Mouse (Mus musculus): Measurements from ENCODE around the gene Cd163. TPM values are rescaled to one million over a fixed set of nuclear protein-coding genes. Genes with fewer than 3 reads are reported as not detected.

Cd163 gene
- polyA plus RNA-seq, 1 experiment from 2014 or later = 0.08 TPM

DNA sequence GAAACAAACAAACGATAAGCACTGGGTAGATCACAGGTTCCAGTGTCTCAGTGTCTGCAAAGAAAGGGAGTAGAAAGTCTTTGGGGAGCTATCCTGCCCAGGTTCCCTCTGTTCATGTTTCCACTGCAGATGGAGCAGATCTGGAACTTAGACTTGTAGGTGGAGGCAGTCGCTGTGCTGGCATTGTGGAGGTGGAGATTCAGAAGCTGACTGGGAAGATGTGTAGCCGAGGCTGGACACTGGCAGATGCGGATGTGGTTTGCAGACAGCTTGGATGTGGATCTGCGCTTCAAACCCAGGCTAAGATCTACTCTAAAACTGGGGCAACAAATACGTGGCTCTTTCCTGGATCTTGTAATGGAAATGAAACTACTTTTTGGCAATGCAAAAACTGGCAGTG is 7.8 kb downstream of the Cd163 start:
- H3K27me3 ChIP-seq = no peaks in the 10 kb centered on the region
- no peak overlapping the region for H3K4me3 ChIP-seq
- no peaks in the 10 kb centered on the region for H3K4me1 ChIP-seq
- H3K9me3 ChIP-seq = no peaks in the 10 kb centered on the region
- no peak overlapping the region for H3K27ac ChIP-seq (replicated peaks)
- no peak for ATAC-seq (ENCODE audit: low FRiP score, low read depth)
- no peak overlapping the region for H3K9ac ChIP-seq (replicated peaks)
- H3K4me2 ChIP-seq (replicated peaks) = no peak overlapping the region
- H3K36me3 ChIP-seq = no peaks in the 10 kb centered on the region
- 88% methylated on average over 6 of the region's 6 CpGs for WGBS

- Histone ChIP-seq H3K27ac (replicated peaks) (no peak overlapping the region), H3K36me3 (no peaks in the 10 kb centered on the region), H3K4me2 (replicated peaks) (no peak overlapping the region), H3K4me1 (no peaks in the 10 kb centered on the region), H3K4me3 (no peak overlapping the region), H3K9ac (replicated peaks) (no peak overlapping the region), H3K27me3 (no peaks in the 10 kb centered on the region), H3K9me3 (no peaks in the 10 kb centered on the region)
- 65% methylated on average over 6 of the region's 6 CpGs for whole genome bisulfite sequencing
- no peak for ATAC-seq (ENCODE audit: low FRiP score, low read depth)
These were observed 15.9 kb downstream of the Cd163 start for GRCm38 (mm10) chr6:124320371-124320770.

DNA sequence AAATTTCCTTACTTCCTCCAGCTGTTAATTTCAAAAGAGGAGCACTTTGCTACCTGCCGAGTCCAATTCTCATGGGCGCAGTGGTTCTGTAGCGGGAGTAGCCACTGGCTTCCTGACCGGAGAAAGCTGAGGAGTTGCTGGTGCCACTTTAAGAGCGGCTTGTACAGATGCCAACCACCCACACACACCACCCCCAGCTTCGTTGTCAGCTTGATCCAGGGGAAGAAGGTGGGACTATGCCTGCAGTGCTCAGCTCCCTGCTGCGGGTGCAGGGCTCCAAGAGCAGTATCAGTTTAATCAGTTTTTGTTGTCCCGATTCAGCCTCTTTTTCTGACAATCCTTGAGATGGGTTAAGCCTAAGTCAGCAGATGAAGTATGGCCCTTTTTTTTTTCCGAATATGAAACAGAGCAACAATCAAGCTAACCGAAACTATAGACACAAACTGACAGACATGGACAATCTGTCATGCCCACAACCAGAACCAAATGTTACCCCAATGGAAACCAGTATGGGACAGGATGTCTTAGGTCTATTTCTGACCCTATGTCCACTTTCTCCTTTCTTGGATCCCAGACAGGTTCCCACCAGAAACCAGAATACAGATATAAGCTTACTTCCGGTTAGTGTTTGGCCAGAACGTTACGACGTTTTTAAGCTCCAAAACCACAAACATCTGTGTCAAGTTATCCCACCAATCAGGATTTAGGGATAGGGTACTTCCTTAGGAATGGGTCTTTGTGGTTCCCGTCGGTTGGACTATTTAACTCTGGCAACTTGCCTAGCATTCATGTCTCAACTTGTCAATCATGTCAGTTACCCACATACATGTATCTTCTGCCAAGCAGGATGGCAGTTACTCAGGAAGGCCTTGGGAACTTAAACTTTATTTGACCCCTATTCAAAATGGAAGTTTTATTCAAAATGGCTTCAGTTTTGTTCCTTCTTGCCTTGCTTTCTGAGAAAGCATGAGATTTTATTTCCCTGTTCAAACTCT is 17.3 kb downstream of the Cd163 start:
- ATAC-seq (ENCODE audit: low FRiP score, low read depth) = no peak
- Histone ChIP-seq H3K36me3 (no peaks in the 10 kb centered on the region), H3K4me3 (no peak overlapping the region), H3K4me1 (no peaks in the 10 kb centered on the region), H3K27ac (replicated peaks) (no peak overlapping the region), H3K27me3 (no peaks in the 10 kb centered on the region), H3K4me2 (replicated peaks) (no peak overlapping the region), H3K9ac (replicated peaks) (no peak overlapping the region), H3K9me3 (no peaks in the 10 kb centered on the region)
- 89% methylated on average over 16 of the region's 16 CpGs for WGBS

GRCm38 (mm10) chr6:124328394-124328991 is 24.0 kb downstream of the Cd163 start:
- 95% methylated on average over 3 of the region's 3 CpGs for WGBS
- H3K4me2 ChIP-seq (replicated peaks) = no peak overlapping the region
- no peaks in the 10 kb centered on the region for H3K9me3 ChIP-seq
- no peak overlapping the region for H3K4me3 ChIP-seq
- no peak overlapping the region for H3K9ac ChIP-seq (replicated peaks)
- no peaks in the 10 kb centered on the region for H3K4me1 ChIP-seq
- ATAC-seq (ENCODE audit: low FRiP score, low read depth) = no peak
- no peaks in the 10 kb centered on the region for H3K36me3 ChIP-seq
- no peak overlapping the region for H3K27ac ChIP-seq (replicated peaks)
- no peaks in the 10 kb centered on the region for H3K27me3 ChIP-seq

DNA sequence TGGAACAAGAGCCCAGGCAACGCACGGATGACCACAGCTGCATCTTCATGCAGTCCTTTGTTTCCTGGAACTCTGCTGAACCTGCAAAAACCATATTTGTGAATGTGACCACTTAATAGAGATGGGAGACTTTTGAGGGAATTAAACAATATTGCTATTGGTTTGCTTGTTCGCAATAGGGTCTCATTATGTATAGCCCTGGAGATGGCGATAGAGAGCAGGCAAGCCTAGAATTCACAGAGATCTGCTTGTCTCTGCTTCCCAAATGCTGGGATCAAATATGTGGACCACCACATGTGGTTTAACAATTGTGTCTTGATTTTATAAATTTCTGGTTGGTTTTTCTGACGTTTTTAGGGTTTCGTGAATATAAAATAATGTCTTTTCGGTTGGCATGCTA is 25.2 kb downstream of the Cd163 start:
- H3K27me3 ChIP-seq = no peaks in the 10 kb centered on the region
- no peak overlapping the region for H3K4me2 ChIP-seq (replicated peaks)
- H3K9me3 ChIP-seq = no peaks in the 10 kb centered on the region
- H3K4me3 ChIP-seq = no peak overlapping the region
- no peaks in the 10 kb centered on the region for H3K36me3 ChIP-seq
- no peak for ATAC-seq (ENCODE audit: low FRiP score, low read depth)
- WGBS = 90% methylated on average over 7 of the region's 7 CpGs
- no peaks in the 10 kb centered on the region for H3K4me1 ChIP-seq
- H3K27ac ChIP-seq (replicated peaks) = no peak overlapping the region
- no peak overlapping the region for H3K9ac ChIP-seq (replicated peaks)

DNA sequence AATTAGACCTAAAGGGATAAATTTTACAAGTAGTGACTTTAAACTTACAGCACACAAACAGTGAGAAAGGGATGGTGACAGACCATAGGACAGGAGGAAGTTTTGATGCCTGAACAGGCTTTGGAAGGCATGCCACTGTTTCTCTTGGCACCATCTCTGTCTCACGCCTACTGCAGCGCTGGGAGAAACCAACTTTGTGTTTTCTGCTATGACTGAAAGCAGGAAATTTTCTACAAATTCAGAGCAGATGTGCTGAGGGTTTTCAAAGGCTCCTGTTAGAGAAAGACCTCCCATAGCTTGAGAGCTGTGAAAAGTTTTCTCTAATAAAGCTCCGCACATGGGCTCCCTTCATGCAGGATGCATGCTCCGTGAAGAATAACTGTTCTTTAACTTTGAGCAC is 40.6 kb downstream of the Cd163 start:
- Histone ChIP-seq H3K27ac (replicated peaks) (no peak overlapping the region), H3K9ac (replicated peaks) (no peak overlapping the region), H3K27me3 (no peaks in the 10 kb centered on the region), H3K4me1 (no peaks in the 10 kb centered on the region), H3K9me3 (no peaks in the 10 kb centered on the region), H3K36me3 (no peaks in the 10 kb centered on the region), H3K4me2 (replicated peaks) (no peak overlapping the region), H3K4me3 (no peak overlapping the region)
- no peak for ATAC-seq (ENCODE audit: low FRiP score, low read depth)
- 71% methylated on average over 4 of the region's 4 CpGs for WGBS

DNA sequence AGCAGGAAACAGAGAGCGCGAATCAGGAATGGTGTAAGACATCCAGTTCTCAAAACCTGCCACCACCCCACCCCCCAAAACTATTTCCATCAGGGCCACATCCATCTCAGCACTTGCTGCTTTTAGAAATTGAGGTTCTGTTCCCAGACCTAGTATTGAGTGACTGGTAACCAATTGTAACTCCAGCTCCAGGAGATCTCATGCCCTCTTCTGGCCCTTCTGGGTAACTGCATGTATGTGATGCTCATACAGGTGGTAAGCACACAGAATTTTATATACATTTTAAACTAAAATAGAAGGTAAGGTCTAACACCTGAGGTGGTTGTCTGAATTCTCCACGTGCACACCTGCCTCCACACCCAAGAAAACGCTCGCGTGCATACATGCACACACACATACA is 42.2 kb downstream of the Cd163 start:
- Histone ChIP-seq H3K27me3 (no peaks in the 10 kb centered on the region), H3K4me3 (no peak overlapping the region)
- 78% methylated on average over 6 of the region's 6 CpGs for WGBS

DNA sequence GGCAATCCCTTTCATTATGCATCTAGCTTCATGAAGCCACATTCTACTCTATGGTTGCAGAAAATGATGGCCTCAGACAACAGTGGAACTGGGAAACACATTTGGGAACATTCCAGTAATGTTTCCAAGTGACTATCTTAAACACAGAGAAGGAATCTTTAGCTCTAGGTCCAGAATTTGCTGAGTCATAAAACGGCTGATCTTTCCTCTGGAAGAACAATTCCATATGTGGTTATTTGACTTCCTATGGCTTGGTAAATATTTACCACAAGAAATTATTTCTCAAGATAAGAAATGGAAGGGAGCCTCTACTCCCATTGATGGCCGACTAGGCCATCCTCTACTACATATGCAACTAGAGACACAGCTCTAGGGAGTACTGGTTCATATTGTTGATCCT is 48.8 kb downstream of the Cd163 start:
- 79% methylated on average over 2 of the region's 2 CpGs for WGBS
- Histone ChIP-seq H3K9me3 (no peaks in the 10 kb centered on the region), H3K27me3 (no peaks in the 10 kb centered on the region), H3K4me1 (no peaks in the 10 kb centered on the region), H3K4me2 (replicated peaks) (no peak overlapping the region), H3K4me3 (no peak overlapping the region), H3K27ac (replicated peaks) (no peak overlapping the region), H3K9ac (replicated peaks) (no peak overlapping the region), H3K36me3 (no peaks in the 10 kb centered on the region)
- no peak for ATAC-seq (ENCODE audit: low FRiP score, low read depth)

More for the DNA sequence above, 42.2 kb downstream of the Cd163 start:
- no peak overlapping the region for H3K4me2 ChIP-seq (replicated peaks)
- no peak overlapping the region for H3K9ac ChIP-seq (replicated peaks)
- no peaks in the 10 kb centered on the region for H3K9me3 ChIP-seq
- H3K36me3 ChIP-seq = no peaks in the 10 kb centered on the region
- H3K27ac ChIP-seq (replicated peaks) = no peak overlapping the region
- ATAC-seq (ENCODE audit: low FRiP score, low read depth) = no peak
- no peaks in the 10 kb centered on the region for H3K4me1 ChIP-seq

- no peak overlapping the region for H3K27ac ChIP-seq (replicated peaks)
- H3K9me3 ChIP-seq = no peaks in the 10 kb centered on the region
- no peak overlapping the region for H3K4me3 ChIP-seq
- ATAC-seq (ENCODE audit: low FRiP score, low read depth) = no peak
- H3K27me3 ChIP-seq = no peaks in the 10 kb centered on the region
- no peak overlapping the region for H3K9ac ChIP-seq (replicated peaks)
- no peaks in the 10 kb centered on the region for H3K4me1 ChIP-seq
- 85% methylated on average over 6 of the region's 6 CpGs for WGBS
- no peaks in the 10 kb centered on the region for H3K36me3 ChIP-seq
- H3K4me2 ChIP-seq (replicated peaks) = no peak overlapping the region
These were observed 54.5 kb downstream of the Cd163 start for GRCm38 (mm10) chr6:124358953-124359352.

- Histone ChIP-seq H3K9ac (replicated peaks) (no peak overlapping the region), H3K4me1 (no peaks in the 10 kb centered on the region), H3K27me3 (no peaks in the 10 kb centered on the region), H3K4me3 (no peak overlapping the region), H3K27ac (replicated peaks) (no peak overlapping the region), H3K4me2 (replicated peaks) (no peak overlapping the region), H3K9me3 (no peaks in the 10 kb centered on the region), H3K36me3 (no peaks in the 10 kb centered on the region)
- WGBS = 64% methylated on average over 6 of the region's 6 CpGs
- no peak for ATAC-seq (ENCODE audit: low FRiP score, low read depth)
These were observed 56.1 kb downstream of the Cd163 start for GRCm38 (mm10) chr6:124360549-124360948.

GRCm38 (mm10) chr6:124364328-124364727 is 59.9 kb downstream of the Cd163 start:
- no peak for ATAC-seq (ENCODE audit: low FRiP score, low read depth)
- WGBS = 53% methylated on average over 5 of the region's 5 CpGs

DNA sequence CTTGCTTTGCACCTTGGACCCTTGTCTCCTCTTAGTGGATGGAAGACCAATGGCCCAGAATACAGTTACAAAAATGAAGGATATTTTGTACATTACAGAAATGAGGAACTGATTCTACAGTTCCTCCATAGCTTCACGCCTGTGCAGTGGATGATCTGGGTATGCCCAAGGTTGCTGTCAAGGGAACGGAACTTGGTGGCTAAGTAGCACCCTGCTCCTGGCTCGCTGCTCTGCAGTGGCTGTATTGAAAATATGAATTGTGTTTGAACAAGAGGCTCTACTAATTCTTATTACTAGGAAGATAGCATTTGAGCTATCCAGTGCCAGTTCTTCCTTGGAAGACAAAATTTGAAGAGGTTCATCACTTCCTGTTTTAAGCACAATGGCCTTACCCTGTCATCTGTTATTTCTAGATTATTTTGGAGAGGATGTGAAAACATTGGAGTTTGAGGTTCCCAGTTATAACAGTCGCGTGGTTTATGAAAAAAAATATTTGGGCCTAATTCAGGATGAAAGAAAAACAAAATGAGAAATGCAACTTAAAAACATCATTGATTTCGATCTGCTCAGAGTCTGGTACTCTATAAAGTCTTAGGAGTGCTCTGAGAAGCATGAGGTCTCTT is 69.2 kb downstream of the Cd163 start:
- Histone ChIP-seq H3K9me3 (no peaks in the 10 kb centered on the region), H3K27me3 (no peaks in the 10 kb centered on the region), H3K9ac (replicated peaks) (no peak overlapping the region)

More at GRCm38 (mm10) chr6:124364328-124364727, 59.9 kb downstream of the Cd163 start:
- H3K36me3 ChIP-seq = no peaks in the 10 kb centered on the region
- no peaks in the 10 kb centered on the region for H3K4me1 ChIP-seq
- H3K27ac ChIP-seq (replicated peaks) = no peak overlapping the region
- H3K9me3 ChIP-seq = no peaks in the 10 kb centered on the region
- no peak overlapping the region for H3K9ac ChIP-seq (replicated peaks)
- no peak overlapping the region for H3K4me2 ChIP-seq (replicated peaks)
- H3K4me3 ChIP-seq = no peak overlapping the region
- H3K27me3 ChIP-seq = no peaks in the 10 kb centered on the region

More for the DNA sequence above, 69.2 kb downstream of the Cd163 start:
- H3K27ac ChIP-seq (replicated peaks) = no peak overlapping the region
- no peak overlapping the region for H3K4me3 ChIP-seq
- H3K4me2 ChIP-seq (replicated peaks) = no peak overlapping the region
- 85% methylated on average over 6 of the region's 6 CpGs for WGBS
- no peaks in the 10 kb centered on the region; the same call in 1 of the 2 replicates for H3K4me1 ChIP-seq
- H3K36me3 ChIP-seq = no peaks in the 10 kb centered on the region
- no peak for ATAC-seq (ENCODE audit: low FRiP score, low read depth)
